Mouse (Mus musculus): Measurements from ENCODE around the gene Hrk.

The Hrk gene

GRCm38 (mm10) chr5:118214418-118215154 lies 50.1 kb downstream of the Hrk start:
- peak; percentile 5 for DNase-seq (ENCODE audit: extremely low spot score, low read depth, low spot score)

DNA sequence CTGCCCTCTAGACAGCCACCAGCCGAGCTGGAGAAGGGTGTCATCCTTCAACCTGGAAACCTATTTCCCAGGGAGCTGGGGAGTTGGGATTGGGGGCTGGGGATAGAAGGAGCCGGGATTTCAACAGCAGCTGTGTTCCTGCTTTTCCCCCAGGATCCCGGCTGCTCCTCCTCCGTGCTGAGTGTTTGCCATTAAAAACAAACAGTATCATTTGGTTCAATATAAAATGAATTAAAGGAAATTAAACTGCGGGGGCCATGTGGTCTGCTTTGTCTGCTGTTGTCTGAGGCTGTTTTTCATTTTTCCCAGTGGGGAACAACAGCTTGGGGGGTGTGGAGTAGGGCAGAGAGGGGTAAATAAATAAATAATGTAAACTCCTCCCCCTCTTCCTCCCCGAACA lies 53.0 kb downstream of the Hrk start:
- DNase-seq (ENCODE audit: extremely low spot score, low read depth, low spot score) = no peak

GRCm38 (mm10) chr5:118223142-118223757 lies 58.8 kb downstream of the Hrk start:
- no peak for DNase-seq (ENCODE audit: extremely low spot score, low read depth, low spot score)

DNA sequence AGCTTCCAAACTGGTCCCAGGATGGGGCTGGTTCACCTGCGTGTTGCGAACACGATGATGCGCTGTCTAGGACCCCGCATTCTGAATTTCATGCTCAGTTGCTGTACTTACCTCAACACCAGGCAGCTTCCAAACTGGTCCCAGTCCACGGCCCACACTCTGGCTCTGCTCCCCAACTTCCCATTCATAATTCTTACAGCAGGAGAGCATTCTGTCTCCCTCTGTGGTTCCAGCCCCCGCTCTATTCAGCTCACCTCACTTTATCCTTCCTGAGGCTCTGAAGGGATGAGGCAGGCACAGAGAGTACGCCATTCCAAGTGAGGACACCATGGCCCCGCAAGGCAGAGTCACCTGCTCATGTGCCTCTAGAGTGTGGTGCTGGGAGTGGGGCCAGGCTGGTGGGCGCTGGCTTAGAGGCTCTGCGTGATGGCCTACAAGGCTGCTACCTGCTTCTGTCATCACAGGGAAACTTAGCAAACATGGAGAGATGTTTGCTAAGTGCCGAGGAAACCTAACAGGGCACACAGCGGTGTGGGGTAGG lies 65.7 kb downstream of the Hrk start:
- DNase-seq (ENCODE audit: extremely low spot score, low read depth, low spot score) = no peak

GRCm38 (mm10) chr5:118236891-118237290 lies 72.4 kb downstream of the Hrk start:
- DNase-seq (ENCODE audit: extremely low spot score, low read depth, low spot score) = no peak

Measured in hindlimb bud, embryonic 11.5 days (tissue).